Mouse (Mus musculus) G1E (cell line): ENCODE results near the gene Fbxo22. TPM values are rescaled to one million over a fixed set of nuclear protein-coding genes. Genes with fewer than 3 reads are reported as not detected.
A peak's percentile ranks its signal among the peaks of the same experiment; 100 is the strongest.

Experiments
- ATAC-seq: 2 replicates; pipeline ENCODE4 v1.8.0; 2016; ENCODE audit warnings: mild to moderate bottlenecking; ENCODE audit not compliant: insufficient number of reproducible peaks, poor library complexity, low FRiP score, severe bottlenecking; ENCODE audit errors: extremely low read depth
- DNase-seq: peaks from one replicate; pipeline ENCODE4 v3.0.0; 2012; ENCODE audit warnings: low spot score
- H3K27me3 ChIP-seq: 2 replicates; pipeline ENCODE4 v1.6.1; 2012; ENCODE audit warnings: mild to moderate bottlenecking, low read length, inconsistent platforms; ENCODE audit not compliant: insufficient read depth
- H3K36me3 ChIP-seq: replicated peaks from 2 replicates; pipeline ENCODE3; 2012; ENCODE audit warnings: mild to moderate bottlenecking, inconsistent platforms
- H3K4me1 ChIP-seq: 2 replicates; pipeline ENCODE4 v1.6.1; 2012; ENCODE audit warnings: low read depth, low read length, inconsistent platforms, mixed read lengths; ENCODE audit not compliant: insufficient read depth
- H3K4me3 ChIP-seq: 2 replicates; pipeline ENCODE4 v1.5.1; 2012; ENCODE audit warnings: low read depth, mild to moderate bottlenecking, inconsistent platforms, low read length, moderate library complexity, mixed read lengths
- H3K9me3 ChIP-seq: replicated peaks from 2 replicates; pipeline ENCODE4 v1.6.1; 2012; ENCODE audit warnings: inconsistent platforms
- CTCF ChIP-seq: IDR thresholded peaks from 2 replicates; pipeline ENCODE4 v1.5.1; 2012; ENCODE audit warnings: low read depth, low read length, inconsistent platforms, mixed read lengths
- GATA1 ChIP-seq: IDR thresholded peaks from 2 replicates; pipeline ENCODE4 v1.6.1; 2012; ENCODE audit warnings: borderline replicate concordance, low read length, inconsistent platforms, mixed read lengths
- GATA2 ChIP-seq: IDR thresholded peaks from 2 replicates; pipeline ENCODE4 v1.6.1; 2012; ENCODE audit warnings: low read depth, low read length, inconsistent platforms, borderline replicate concordance
- POLR2AphosphoS5 ChIP-seq: IDR thresholded peaks from 2 replicates; pipeline ENCODE4 v1.6.1; 2012; ENCODE audit warnings: low read depth, low read length, inconsistent platforms; ENCODE audit not compliant: insufficient replicate concordance
- TAL1 ChIP-seq: conservative IDR thresholded peaks from 2 replicates; pipeline ENCODE4 v1.6.1; 2012; ENCODE audit warnings: low read depth, low read length, inconsistent platforms, mixed read lengths
- polyA plus RNA-seq: library from polyadenylated mRNA; stranded (reverse); fragments of >175 nt; gene quantifications from 2 replicates; pipeline ENCODE4 v1.2.3, GENCODE M21; 2012
- total RNA-seq, 2 experiments: library from RNA; stranded (forward) in 1 of 2; stranded (reverse) in 1 of 2; fragments of 200-1000 nt in 1 of 2; fragments of >200 nt in 1 of 2; fragmentation: Nextera tagmentation in 1 of 2; gene quantifications; 2 replicates each; pipeline ENCODE4 v1.2.3; 2014 to 2017

Fbxo22 gene
- total RNA-seq (2014; fragmentation: Nextera tagmentation) (70.2 and 88.0 TPM in 2 replicates), total RNA-seq (2017) (57.0 and 60.0 TPM in 2 replicates), polyA plus RNA-seq (12.0 and 14.5 TPM in 2 replicates)

GRCm38 (mm10) chr9:55208790-55209481, at the start of gene Fbxo22:
Fbxo22 (plus strand) TSS chr9:55208925.
- Histone ChIP-seq H3K4me1 (peaks cover 41% of the 10 kb centered on the region), H3K4me3 (peak within 1 kb of the TSS; percentile 87), H3K36me3 (peaks cover 58% of the 10 kb centered on the region), H3K9me3 (peaks cover 5% of the 10 kb centered on the region), H3K27me3 (no peaks in the 10 kb centered on the region)
- ATAC-seq (peak; percentile 77), DNase-seq (peak; percentile 79)
- no peak for TF ChIP-seq GATA1
- no peak for TF ChIP-seq POLR2AphosphoS5
- no peak for TF ChIP-seq GATA2
- TF ChIP-seq CTCF: no peak
- no peak for TF ChIP-seq TAL1

DNA sequence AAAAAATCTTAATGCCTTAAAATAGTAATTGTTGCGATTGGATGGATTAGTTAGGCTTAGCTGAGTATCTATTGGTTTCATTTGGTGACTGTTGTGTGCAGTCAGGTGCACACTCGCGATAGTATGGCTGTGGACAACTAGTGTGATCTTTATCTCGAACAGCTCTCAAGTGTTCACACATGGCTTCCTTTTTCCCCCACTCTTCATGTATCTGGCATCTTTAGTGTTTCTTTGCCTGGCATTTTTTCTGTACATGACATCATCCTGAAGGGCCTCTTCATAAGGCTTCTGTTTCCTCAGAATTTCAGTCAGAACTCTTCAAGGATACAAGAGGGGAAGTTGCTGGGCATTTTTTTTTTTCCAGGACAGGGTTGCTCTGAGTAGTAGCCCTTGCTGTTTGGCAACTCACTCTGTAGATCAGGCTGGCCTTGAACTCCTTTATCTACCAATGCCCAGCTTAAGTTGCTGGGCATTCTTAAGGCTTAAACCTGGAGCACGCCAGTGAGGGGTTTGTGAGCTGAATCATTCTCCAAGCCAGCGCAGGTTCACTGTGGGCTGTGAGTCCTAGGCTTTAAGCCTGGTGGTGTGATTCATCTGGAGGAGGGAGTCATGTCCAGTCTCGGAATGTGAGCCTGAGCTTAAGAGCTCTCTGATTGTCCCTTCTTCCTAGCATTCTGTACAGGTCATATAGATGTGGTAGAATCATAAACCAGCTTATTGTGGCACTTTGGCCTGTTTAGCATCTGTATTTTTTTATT, 37.9 kb upstream of the Fbxo22 start:
- TF ChIP-seq TAL1 (peak; percentile 77), POLR2AphosphoS5 (no peak)
- peak; percentile 89 for ATAC-seq
- peak overlapping the region; percentile 8; the same call in 1 of the 2 replicates for H3K4me3 ChIP-seq
- H3K36me3 ChIP-seq: peaks cover 66% of the 10 kb centered on the region
- H3K27me3 ChIP-seq: no peaks in the 10 kb centered on the region
- H3K9me3 ChIP-seq: no peaks in the 10 kb centered on the region
- peaks cover 42% of the 10 kb centered on the region for H3K4me1 ChIP-seq
- peak; percentile 17 for DNase-seq

DNA sequence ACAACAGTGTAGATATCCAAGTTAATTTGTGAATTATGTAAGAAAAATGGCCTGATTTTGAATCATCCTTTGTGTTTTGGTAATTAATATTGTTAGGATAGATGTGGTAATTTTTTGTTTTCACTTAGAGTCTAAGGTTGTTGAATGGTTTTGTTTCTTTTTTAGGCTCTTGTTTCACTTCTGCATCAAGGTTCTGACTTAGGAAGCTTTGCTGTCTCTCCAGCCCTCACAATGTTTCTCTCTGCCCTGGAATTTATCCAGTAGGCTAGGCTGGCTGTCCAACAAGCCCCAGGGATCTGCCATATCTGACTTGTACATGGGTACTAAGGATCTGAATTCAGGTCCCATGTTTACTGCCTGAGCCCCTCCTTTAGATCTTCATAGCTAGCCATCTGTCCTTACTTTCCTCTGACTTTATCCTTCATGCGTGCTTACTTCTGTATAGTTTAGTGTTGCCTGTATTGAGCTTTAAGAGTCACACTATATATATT, 36.5 kb upstream of the Fbxo22 start:
- DNase-seq (no peak), ATAC-seq (no peak)
- TF ChIP-seq CTCF: no peak
- TF ChIP-seq GATA2: no peak
- TF ChIP-seq GATA1: no peak
- TF ChIP-seq TAL1: no peak
- TF ChIP-seq POLR2AphosphoS5: no peak
- H3K27me3 ChIP-seq: no peaks in the 10 kb centered on the region
- peaks cover 34% of the 10 kb centered on the region for H3K4me1 ChIP-seq
- peaks cover 66% of the 10 kb centered on the region for H3K36me3 ChIP-seq
- H3K9me3 ChIP-seq: no peaks in the 10 kb centered on the region
- no peak overlapping the region for H3K4me3 ChIP-seq

GRCm38 (mm10) chr9:55174235-55174634, 34.5 kb upstream of the Fbxo22 start:
- Histone ChIP-seq H3K36me3 (peaks cover 65% of the 10 kb centered on the region), H3K9me3 (no peaks in the 10 kb centered on the region), H3K27me3 (no peaks in the 10 kb centered on the region), H3K4me3 (no peak overlapping the region), H3K4me1 (peaks cover 34% of the 10 kb centered on the region)
- no peak for ATAC-seq
- TF ChIP-seq TAL1 (no peak), POLR2AphosphoS5 (no peak), CTCF (no peak)
- DNase-seq: no peak

GRCm38 (mm10) chr9:55195876-55196275, 12.8 kb upstream of the Fbxo22 start:
- no peak for TF ChIP-seq GATA2
- no peak for TF ChIP-seq POLR2AphosphoS5
- no peak for TF ChIP-seq CTCF
- TF ChIP-seq TAL1: no peak
- no peak for TF ChIP-seq GATA1
- DNase-seq (no peak), ATAC-seq (no peak)
- H3K9me3 ChIP-seq: no peaks in the 10 kb centered on the region
- 0 out of 2 replicates have a peak, but pooled peaks cover 1% of the 10 kb centered on the region for H3K4me1 ChIP-seq
- peaks cover 78% of the 10 kb centered on the region for H3K36me3 ChIP-seq
- no peaks in the 10 kb centered on the region for H3K27me3 ChIP-seq
- H3K4me3 ChIP-seq: no peak overlapping the region

DNA sequence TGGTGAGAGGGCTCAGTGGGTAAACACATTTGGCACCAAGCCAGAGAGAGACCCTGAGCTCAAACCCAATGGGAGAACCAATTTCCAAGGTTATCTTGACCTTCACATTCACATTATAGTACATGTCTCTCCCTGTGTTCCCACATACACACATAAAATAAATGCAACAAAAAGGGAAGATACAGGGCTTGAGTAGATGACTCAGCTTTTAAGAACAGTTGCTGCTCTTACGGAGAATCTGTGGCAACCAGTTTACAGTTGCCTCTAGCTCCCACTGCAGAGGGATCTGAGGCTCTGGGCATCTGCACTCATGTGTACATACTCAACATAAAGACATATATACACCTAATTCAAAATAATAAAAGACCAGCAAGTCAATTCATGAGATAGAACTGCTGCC, 10.5 kb upstream of the Fbxo22 start:
- TF ChIP-seq CTCF (no peak), GATA1 (no peak), GATA2 (no peak), POLR2AphosphoS5 (no peak), TAL1 (no peak)
- ATAC-seq (no peak), DNase-seq (no peak)
- H3K36me3 ChIP-seq: peaks cover 75% of the 10 kb centered on the region
- 0 out of 2 replicates have a peak, but pooled peaks cover 1% of the 10 kb centered on the region for H3K4me1 ChIP-seq
- H3K4me3 ChIP-seq: no peak overlapping the region
- H3K9me3 ChIP-seq: no peaks in the 10 kb centered on the region
- no peaks in the 10 kb centered on the region for H3K27me3 ChIP-seq
